Mouse (Mus musculus) liver, adult 2 months (tissue): ENCODE results near the gene Usp4.

Experiments
- CTCF ChIP-seq: fragments of 200-500 bp; IDR thresholded peaks from 2 replicates; pipeline ENCODE4 v1.5.1; 2011; ENCODE audit warnings: low read depth, low read length, control low read depth
- POLR2A ChIP-seq: fragments of 200-500 bp; IDR thresholded peaks from 2 replicates; pipeline ENCODE4 v1.6.1; 2011; ENCODE audit warnings: low read length, control low read depth; ENCODE audit not compliant: insufficient read depth; ENCODE audit errors: extremely low read depth

- TF ChIP-seq POLR2A (no peak), CTCF (no peak)
These were observed 3.2 kb upstream of the Usp4 start for GRCm38 (mm10) chr9:108344471-108344870.
